Mouse (Mus musculus) spleen, adult 12 weeks (tissue): ENCODE measurements around the gene Galntl6.

Experiments
- DNase-seq: peaks from one replicate; pipeline ENCODE4 v3.0.0; 2022; ENCODE audit warnings: low spot score

Gene Galntl6

GRCm38 (mm10) chr8:58258577-58259315 lies 653.7 kb downstream of the Galntl6 start:
- DNase-seq: no peak

DNA sequence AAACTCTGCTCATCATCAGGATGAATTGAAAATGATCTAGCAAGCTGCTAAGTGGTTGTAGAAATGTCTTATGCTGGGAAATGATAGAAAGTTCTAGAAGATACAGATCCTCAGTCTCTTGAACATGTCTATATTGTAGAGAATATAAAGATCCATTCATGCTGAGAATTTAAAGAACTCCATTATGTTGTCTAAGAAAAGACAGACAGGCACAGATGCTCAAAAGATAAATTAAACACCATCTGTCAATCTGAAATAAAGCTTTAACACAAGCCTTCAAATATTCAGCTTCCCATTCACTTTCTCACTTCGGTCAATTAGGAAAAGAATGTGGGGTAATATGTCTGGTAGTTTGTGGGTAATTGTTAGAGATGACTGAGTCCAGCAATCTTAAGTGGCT lies 658.8 kb downstream of the Galntl6 start:
- DNase-seq: no peak

GRCm38 (mm10) chr8:58244830-58245229 lies 667.6 kb downstream of the Galntl6 start:
- DNase-seq: no peak

GRCm38 (mm10) chr8:58234220-58234619 lies 678.2 kb downstream of the Galntl6 start:
- no peak for DNase-seq

DNA sequence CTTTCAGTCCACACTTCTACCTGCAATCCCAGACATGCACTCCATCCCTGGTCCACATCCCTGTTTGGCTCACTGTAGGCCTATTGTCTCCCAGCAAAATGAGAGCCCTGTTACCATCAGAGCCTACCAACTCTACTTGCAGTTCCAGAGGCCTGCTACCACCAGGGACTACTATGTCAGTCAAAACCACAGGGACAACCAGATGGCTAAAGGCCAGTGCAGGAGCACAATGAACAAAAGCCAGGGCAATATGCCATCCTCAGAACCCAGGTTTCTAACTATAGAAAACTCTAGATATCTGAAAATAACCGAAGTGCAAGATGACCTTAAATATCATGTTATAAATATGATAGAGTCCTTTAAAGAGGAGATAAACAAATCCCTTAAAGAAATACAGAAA lies 683.7 kb downstream of the Galntl6 start:
- DNase-seq: no peak

DNA sequence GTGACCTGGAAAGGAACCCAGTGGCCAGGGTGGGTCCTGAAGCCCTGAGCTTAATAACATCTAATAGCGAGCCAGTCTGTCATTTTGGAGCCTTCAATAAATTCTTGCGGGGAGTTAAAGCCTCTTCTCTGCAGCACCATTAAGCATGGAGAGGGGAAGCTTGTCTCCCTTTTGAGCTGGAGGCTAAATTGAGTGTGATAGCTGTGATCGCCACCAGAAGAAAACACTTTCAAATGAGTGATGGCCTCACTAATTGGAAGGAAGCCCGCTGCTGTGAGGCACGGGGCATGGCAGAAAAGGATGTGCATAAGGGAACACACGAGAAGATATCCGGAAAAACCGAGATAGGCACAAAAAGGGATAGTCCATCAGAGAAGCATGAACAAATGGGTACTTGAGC lies 694.6 kb downstream of the Galntl6 start:
- no peak for DNase-seq

DNA sequence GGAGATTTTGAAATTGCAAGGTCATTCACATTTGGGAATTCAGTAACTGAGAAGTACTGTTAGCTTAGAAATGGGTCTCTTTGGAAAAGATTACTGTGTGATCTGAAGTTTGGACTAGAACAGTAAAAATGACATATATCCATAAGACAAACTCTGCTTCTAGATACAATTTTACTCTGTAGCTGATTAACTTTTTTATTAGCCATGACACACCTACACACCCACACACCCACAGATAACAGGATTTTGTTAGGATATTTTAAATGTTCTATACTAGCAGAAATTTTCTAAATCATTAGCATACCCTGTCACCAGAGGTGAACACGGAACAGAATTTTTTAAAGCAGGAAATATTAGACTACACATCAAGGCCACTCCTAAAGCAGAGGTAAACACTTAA lies 722.7 kb downstream of the Galntl6 start:
- no peak for DNase-seq

- DNase-seq: no peak
Measured at GRCm38 (mm10) chr8:58146961-58147360, 765.5 kb downstream of the Galntl6 start.

DNA sequence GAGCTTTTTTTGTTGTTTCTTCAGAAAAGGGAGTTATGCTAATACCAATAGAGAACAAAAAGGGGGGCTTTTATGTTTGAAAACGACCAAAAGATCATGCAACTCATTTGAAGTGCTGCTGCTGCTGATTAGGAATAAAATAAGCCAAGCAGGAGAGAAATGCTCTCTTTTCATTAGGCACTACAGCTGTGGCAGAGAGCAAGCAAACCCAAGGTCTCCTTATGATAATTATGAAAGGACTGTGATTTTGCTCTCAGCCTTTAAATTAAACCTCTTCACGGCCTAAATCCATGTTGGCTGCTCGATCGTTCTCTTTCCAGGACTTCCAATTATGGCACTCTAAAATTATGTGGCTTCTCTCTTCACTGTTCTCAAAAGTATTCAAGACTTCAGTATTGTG lies 825.7 kb downstream of the Galntl6 start:
- DNase-seq: no peak

DNA sequence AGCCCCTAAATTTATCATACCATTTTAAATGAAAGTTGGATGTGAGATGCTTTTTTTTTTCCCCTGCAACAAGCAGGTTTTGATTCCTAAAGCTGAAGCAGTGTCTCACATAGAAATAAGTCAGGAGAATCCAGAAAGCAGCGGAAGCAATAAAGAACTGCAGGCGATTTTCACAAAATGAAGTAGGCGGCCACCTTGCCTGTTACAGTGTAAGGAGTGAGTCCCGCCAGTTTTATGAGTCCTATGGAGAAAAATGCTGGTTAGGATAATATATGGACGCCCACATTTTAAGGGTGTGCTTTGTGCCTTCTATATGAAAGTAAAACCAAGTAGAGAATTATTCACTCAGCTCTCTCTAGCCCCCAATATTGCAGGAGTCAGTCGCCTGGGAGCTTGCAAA lies 827.5 kb downstream of the Galntl6 start:
- no peak for DNase-seq

GRCm38 (mm10) chr8:58081715-58082114 lies 830.7 kb downstream of the Galntl6 start:
- DNase-seq: no peak

DNA sequence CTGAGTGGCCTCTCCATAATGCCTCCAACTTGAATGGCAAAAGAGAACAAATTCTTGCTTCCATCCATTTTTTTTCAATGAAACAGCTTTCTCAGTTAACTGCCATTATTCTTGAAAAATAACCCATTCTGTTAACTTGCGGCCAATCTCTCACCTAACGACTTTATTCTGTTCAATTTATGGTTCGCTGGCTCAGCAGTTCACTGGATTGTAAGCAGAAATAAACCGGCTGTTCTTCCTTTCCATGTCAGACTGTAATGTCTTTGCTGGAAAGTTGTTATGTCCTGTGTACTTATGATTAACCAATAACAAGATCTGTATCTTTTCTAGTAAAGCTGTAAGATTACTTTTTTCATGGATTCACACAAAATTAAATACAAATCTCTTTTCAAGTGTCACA lies 837.8 kb downstream of the Galntl6 start:
- no peak for DNase-seq

DNA sequence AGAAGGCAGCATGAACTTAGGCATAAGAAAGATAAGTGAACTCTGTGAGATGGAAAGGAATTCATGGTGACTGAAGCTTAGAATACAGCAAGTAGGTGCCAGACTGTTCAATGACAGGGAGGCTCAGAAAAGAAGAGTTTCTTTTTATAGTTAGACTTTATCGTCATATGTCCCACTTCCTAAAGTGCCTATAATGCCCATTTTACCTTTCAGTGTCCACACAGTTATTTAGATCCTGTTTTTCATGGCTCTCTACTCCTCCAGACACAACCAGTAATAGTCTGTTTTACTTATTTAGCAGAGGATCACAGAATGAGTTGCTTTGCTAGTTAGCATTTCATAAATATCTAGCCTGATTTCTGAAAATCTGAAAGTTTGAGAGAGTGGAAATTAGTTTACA lies 838.7 kb downstream of the Galntl6 start:
- DNase-seq: no peak

DNA sequence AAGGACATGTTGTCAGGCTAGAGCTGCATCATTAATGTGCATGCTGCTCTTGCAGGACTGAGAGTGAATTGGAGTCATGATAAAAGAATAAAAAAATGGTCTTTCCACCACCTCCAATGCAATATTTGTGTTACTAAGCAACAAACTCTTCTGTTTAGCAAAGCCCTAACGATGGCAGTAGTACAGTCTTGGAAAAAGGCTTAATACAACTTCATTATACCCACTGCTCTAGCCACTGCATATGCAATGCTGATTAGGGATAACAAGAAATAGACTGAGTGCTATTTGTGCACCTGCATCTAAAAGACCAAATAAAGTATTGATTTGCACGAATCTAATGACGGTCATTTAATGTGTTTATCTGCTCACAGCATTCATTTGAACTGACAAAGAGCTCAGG lies 880.2 kb downstream of the Galntl6 start:
- no peak for DNase-seq

- DNase-seq: no peak
Measured at GRCm38 (mm10) chr8:58025558-58025957, 886.9 kb downstream of the Galntl6 start.

DNA sequence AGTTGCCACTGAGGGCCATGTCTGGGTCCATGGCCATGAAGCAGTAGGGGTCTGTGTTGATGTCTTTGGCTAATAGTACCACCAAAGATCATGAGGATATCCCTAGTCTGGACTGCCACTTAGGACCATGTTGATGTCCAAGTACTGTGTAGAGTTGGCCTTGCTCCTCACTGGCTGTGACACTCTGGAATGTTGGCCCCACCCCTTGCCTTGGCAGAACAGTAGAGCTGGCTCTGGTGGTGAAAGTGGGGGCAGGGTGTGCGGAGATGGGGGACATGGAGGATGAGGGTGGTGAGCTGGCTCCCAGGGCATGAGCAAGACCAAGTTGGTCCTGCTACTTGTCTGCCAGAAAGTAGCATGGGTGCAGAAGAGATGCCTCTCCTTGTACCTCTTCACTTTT lies 887.3 kb downstream of the Galntl6 start:
- DNase-seq: no peak

GRCm38 (mm10) chr8:58023426-58024176 lies 888.8 kb downstream of the Galntl6 start:
- DNase-seq: no peak

- DNase-seq: no peak
Measured at GRCm38 (mm10) chr8:57989428-57990171, 922.8 kb downstream of the Galntl6 start.

- DNase-seq: no peak
Measured at GRCm38 (mm10) chr8:57977372-57977771, 935.1 kb downstream of the Galntl6 start.

DNA sequence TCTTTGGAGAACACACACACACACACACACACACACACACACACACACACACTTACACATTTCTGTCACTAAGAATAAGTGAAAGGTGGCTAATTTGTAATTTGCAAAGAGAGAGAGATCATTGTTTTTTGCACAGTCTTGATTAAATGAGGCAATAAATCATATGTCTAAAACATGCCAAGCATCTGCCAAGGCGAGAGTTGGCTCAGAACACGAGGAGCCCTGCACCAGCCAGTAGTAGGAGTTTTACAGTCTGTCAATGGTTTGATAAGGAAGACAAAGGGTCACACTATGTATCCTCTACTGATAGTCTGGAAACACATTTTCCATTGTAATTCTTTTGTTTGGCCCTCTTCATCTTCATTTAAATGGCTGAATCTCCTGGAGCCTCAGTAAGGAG lies 938.3 kb downstream of the Galntl6 start:
- DNase-seq: no peak

GRCm38 (mm10) chr8:57972832-57973231 lies 939.6 kb downstream of the Galntl6 start:
- no peak for DNase-seq

DNA sequence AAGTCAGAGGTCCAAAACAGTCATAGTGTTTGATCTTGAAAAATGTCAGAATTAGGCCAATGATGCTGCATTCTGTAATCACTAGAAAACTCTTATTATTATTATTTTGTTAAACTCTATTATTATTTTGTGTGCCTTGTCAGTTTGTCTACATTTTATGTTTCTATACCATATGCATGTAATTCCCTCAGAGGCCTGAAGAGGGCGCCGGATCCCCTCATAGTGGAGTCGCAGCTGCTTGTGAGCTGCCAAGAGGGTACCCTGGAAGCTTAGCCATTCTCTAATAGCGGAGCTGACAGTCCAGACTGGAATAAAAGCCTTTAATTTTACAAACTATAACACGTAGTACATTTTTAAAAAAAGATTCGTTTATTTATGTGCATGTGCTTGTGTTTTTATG lies 945.8 kb downstream of the Galntl6 start:
- DNase-seq: no peak

DNA sequence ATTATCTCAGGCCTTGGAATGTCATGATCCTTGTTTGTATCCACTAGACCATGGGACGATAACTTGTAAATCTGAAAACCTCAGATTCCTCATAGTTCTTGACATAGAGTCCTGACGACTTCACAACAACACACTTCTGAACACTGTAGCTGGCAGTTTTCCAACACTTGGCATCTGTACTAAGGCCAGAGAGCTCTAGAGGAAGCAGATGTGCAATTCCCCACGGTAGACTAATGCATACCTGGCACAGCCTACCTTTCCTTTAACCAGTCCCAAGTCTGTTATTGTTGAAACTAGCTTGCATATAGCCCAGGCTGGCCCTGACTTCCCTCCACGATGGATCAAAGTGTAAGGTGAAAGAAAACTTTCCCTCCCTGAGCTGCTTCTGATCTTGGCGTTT lies 946.9 kb downstream of the Galntl6 start:
- no peak for DNase-seq
